Mouse (Mus musculus): ENCODE results near the gene Hoxd3. TPM values are rescaled to one million over a fixed set of nuclear protein-coding genes. Genes with fewer than 3 reads are reported as not detected.

Gene Hoxd3
- polyA plus RNA-seq, 3 experiments from 2014 or later: not detected

Other genes with a start within 250 kb of the Hoxd3 start
- gene Lnpk, start 132.5 kb upstream of the Hoxd3 start, polyA plus RNA-seq (2017; shearing (Covaris generic)): 10 to 100 TPM; 31.1 to 45.4 (median 39.3) TPM
- not detected for gene Evx2, start 52.4 kb upstream of the Hoxd3 start, polyA plus RNA-seq (2017; shearing (Covaris generic))
- not detected for gene Hoxd13, start 43.6 kb upstream of the Hoxd3 start, polyA plus RNA-seq (2017; shearing (Covaris generic))
- gene Hoxd12, start 36.9 kb upstream of the Hoxd3 start, polyA plus RNA-seq (2017; shearing (Covaris generic)): not detected
- gene Hoxd11, start 32.4 kb upstream of the Hoxd3 start, polyA plus RNA-seq (2017; shearing (Covaris generic)): under 1 TPM in 1 of 3 experiments, not detected in 2; 0.11 TPM
- gene Hoxd10, start 20.0 kb upstream of the Hoxd3 start, polyA plus RNA-seq (2017; shearing (Covaris generic)): not detected
- gene Hoxd9, start 14.2 kb upstream of the Hoxd3 start, polyA plus RNA-seq (2017; shearing (Covaris generic)): not detected
- gene Hoxd8, start 7.3 kb upstream of the Hoxd3 start, polyA plus RNA-seq (2017; shearing (Covaris generic)): not detected
- not detected for gene Hoxd4, start within 50 bp of the Hoxd3 start, polyA plus RNA-seq (2017; shearing (Covaris generic))
- gene Gm28230, start 14.8 kb downstream of the Hoxd3 start, polyA plus RNA-seq (2017; shearing (Covaris generic)): not detected
- gene Hoxd1, start 51.1 kb downstream of the Hoxd3 start, polyA plus RNA-seq (2017; shearing (Covaris generic)): not detected
- gene Mtx2, start 113.9 kb downstream of the Hoxd3 start, polyA plus RNA-seq (2017; shearing (Covaris generic)): 10 to 100 TPM; 11.5 to 19.3 (median 17.4) TPM